Mouse (Mus musculus): ENCODE measurements around the gene Aldob. TPM values are rescaled to one million over a fixed set of nuclear protein-coding genes. Genes with fewer than 3 reads are reported as not detected.

Aldob gene
- polyA plus RNA-seq, 1 experiment = not detected

GRCm38 (mm10) chr4:49558181-49558580 is 8.8 kb upstream of the Aldob start:
- TF ChIP-seq POLR2A (IDR thresholded peaks at IDR 0.05; ENCODE audit: insufficient read depth, low read length) (no peak), EP300 (IDR thresholded peaks at IDR 0.05; ENCODE audit: insufficient read depth, low read depth, low read length) (no peak), CTCF (IDR thresholded peaks at IDR 0.05; ENCODE audit: low read depth, low read length) (no peak)

GRCm38 (mm10) chr4:49557375-49557774 is 8.0 kb upstream of the Aldob start:
- TF ChIP-seq EP300 (IDR thresholded peaks at IDR 0.05; ENCODE audit: insufficient read depth, low read depth, low read length) (no peak), CTCF (IDR thresholded peaks at IDR 0.05; ENCODE audit: low read depth, low read length) (no peak), POLR2A (IDR thresholded peaks at IDR 0.05; ENCODE audit: insufficient read depth, low read length) (no peak)
- H3K27ac ChIP-seq (ENCODE audit: insufficient read depth, low read length) = no peak overlapping the region
- no peaks in the 10 kb centered on the region for H3K27me3 ChIP-seq (ENCODE audit: control insufficient read depth, insufficient read depth, low read length, poor library complexity, severe bottlenecking)
- no peak overlapping the region for H3K4me3 ChIP-seq (ENCODE audit: low read depth, low read length)
- no peak overlapping the region for H3K9ac ChIP-seq (ENCODE audit: low read depth, poor library complexity, severe bottlenecking)
- H3K4me1 ChIP-seq (ENCODE audit: control insufficient read depth, insufficient read depth, low read length) = no peaks in the 10 kb centered on the region
- H3K36me3 ChIP-seq (ENCODE audit: control insufficient read depth, insufficient read depth, low read length, poor library complexity, severe bottlenecking) = no peaks in the 10 kb centered on the region
- H3K9me3 ChIP-seq (replicated peaks; ENCODE audit: control insufficient read depth, insufficient read depth, low read length, poor library complexity, severe bottlenecking) = no peaks in the 10 kb centered on the region

More at GRCm38 (mm10) chr4:49558181-49558580, 8.8 kb upstream of the Aldob start:
- Histone ChIP-seq H3K9ac (ENCODE audit: low read depth, poor library complexity, severe bottlenecking) (no peak overlapping the region), H3K4me1 (ENCODE audit: control insufficient read depth, insufficient read depth, low read length) (no peaks in the 10 kb centered on the region), H3K36me3 (ENCODE audit: control insufficient read depth, insufficient read depth, low read length, poor library complexity, severe bottlenecking) (no peaks in the 10 kb centered on the region), H3K27me3 (ENCODE audit: control insufficient read depth, insufficient read depth, low read length, poor library complexity, severe bottlenecking) (no peaks in the 10 kb centered on the region), H3K4me3 (ENCODE audit: low read depth, low read length) (no peak overlapping the region), H3K9me3 (replicated peaks; ENCODE audit: control insufficient read depth, insufficient read depth, low read length, poor library complexity, severe bottlenecking) (no peaks in the 10 kb centered on the region), H3K27ac (ENCODE audit: insufficient read depth, low read length) (no peak overlapping the region)

- Histone ChIP-seq H3K9ac (ENCODE audit: low read depth, poor library complexity, severe bottlenecking) (no peak overlapping the region), H3K27me3 (ENCODE audit: control insufficient read depth, insufficient read depth, low read length, poor library complexity, severe bottlenecking) (no peaks in the 10 kb centered on the region), H3K27ac (ENCODE audit: insufficient read depth, low read length) (no peak overlapping the region), H3K36me3 (ENCODE audit: control insufficient read depth, insufficient read depth, low read length, poor library complexity, severe bottlenecking) (no peaks in the 10 kb centered on the region), H3K4me3 (ENCODE audit: low read depth, low read length) (no peak overlapping the region), H3K4me1 (ENCODE audit: control insufficient read depth, insufficient read depth, low read length) (no peaks in the 10 kb centered on the region), H3K9me3 (replicated peaks; ENCODE audit: control insufficient read depth, insufficient read depth, low read length, poor library complexity, severe bottlenecking) (no peaks in the 10 kb centered on the region)
- TF ChIP-seq EP300 (IDR thresholded peaks at IDR 0.05; ENCODE audit: insufficient read depth, low read depth, low read length) (no peak), POLR2A (IDR thresholded peaks at IDR 0.05; ENCODE audit: insufficient read depth, low read length) (no peak), CTCF (IDR thresholded peaks at IDR 0.05; ENCODE audit: low read depth, low read length) (no peak)
Observed at GRCm38 (mm10) chr4:49553380-49553779, 4.0 kb upstream of the Aldob start.

GRCm38 (mm10) chr4:49547544-49548219 is 1.7 kb downstream of the Aldob start:
- Histone ChIP-seq H3K27ac (ENCODE audit: insufficient read depth, low read length) (no peak overlapping the region), H3K36me3 (ENCODE audit: control insufficient read depth, insufficient read depth, low read length, poor library complexity, severe bottlenecking) (no peaks in the 10 kb centered on the region), H3K9me3 (replicated peaks; ENCODE audit: control insufficient read depth, insufficient read depth, low read length, poor library complexity, severe bottlenecking) (no peaks in the 10 kb centered on the region), H3K9ac (ENCODE audit: low read depth, poor library complexity, severe bottlenecking) (no peak overlapping the region), H3K4me3 (ENCODE audit: low read depth, low read length) (no peak overlapping the region), H3K4me1 (ENCODE audit: control insufficient read depth, insufficient read depth, low read length) (no peaks in the 10 kb centered on the region), H3K27me3 (ENCODE audit: control insufficient read depth, insufficient read depth, low read length, poor library complexity, severe bottlenecking) (no peaks in the 10 kb centered on the region)
- TF ChIP-seq CTCF (IDR thresholded peaks at IDR 0.05; ENCODE audit: low read depth, low read length) = no peak
- TF ChIP-seq POLR2A (IDR thresholded peaks at IDR 0.05; ENCODE audit: insufficient read depth, low read length) = no peak
- no peak for TF ChIP-seq EP300 (IDR thresholded peaks at IDR 0.05; ENCODE audit: insufficient read depth, low read depth, low read length)

- Histone ChIP-seq H3K9me3 (replicated peaks; ENCODE audit: control insufficient read depth, insufficient read depth, low read length, poor library complexity, severe bottlenecking) (no peaks in the 10 kb centered on the region), H3K36me3 (ENCODE audit: control insufficient read depth, insufficient read depth, low read length, poor library complexity, severe bottlenecking) (no peaks in the 10 kb centered on the region), H3K9ac (ENCODE audit: low read depth, poor library complexity, severe bottlenecking) (no peak overlapping the region), H3K4me3 (ENCODE audit: low read depth, low read length) (no peak overlapping the region), H3K27me3 (ENCODE audit: control insufficient read depth, insufficient read depth, low read length, poor library complexity, severe bottlenecking) (no peaks in the 10 kb centered on the region), H3K27ac (ENCODE audit: insufficient read depth, low read length) (no peak overlapping the region), H3K4me1 (ENCODE audit: control insufficient read depth, insufficient read depth, low read length) (no peaks in the 10 kb centered on the region)
- no peak for TF ChIP-seq POLR2A (IDR thresholded peaks at IDR 0.05; ENCODE audit: insufficient read depth, low read length)
- no peak for TF ChIP-seq EP300 (IDR thresholded peaks at IDR 0.05; ENCODE audit: insufficient read depth, low read depth, low read length)
- TF ChIP-seq CTCF (IDR thresholded peaks at IDR 0.05; ENCODE audit: low read depth, low read length) = no peak
Observed at GRCm38 (mm10) chr4:49546873-49547543, 2.3 kb downstream of the Aldob start.

GRCm38 (mm10) chr4:49546026-49546425 is 3.3 kb downstream of the Aldob start:
- Histone ChIP-seq H3K4me1 (ENCODE audit: control insufficient read depth, insufficient read depth, low read length) (no peaks in the 10 kb centered on the region), H3K27ac (ENCODE audit: insufficient read depth, low read length) (no peak overlapping the region), H3K9me3 (replicated peaks; ENCODE audit: control insufficient read depth, insufficient read depth, low read length, poor library complexity, severe bottlenecking) (no peaks in the 10 kb centered on the region), H3K9ac (ENCODE audit: low read depth, poor library complexity, severe bottlenecking) (no peak overlapping the region), H3K36me3 (ENCODE audit: control insufficient read depth, insufficient read depth, low read length, poor library complexity, severe bottlenecking) (no peaks in the 10 kb centered on the region), H3K27me3 (ENCODE audit: control insufficient read depth, insufficient read depth, low read length, poor library complexity, severe bottlenecking) (no peaks in the 10 kb centered on the region), H3K4me3 (ENCODE audit: low read depth, low read length) (no peak overlapping the region)
- TF ChIP-seq CTCF (IDR thresholded peaks at IDR 0.05; ENCODE audit: low read depth, low read length) (no peak), POLR2A (IDR thresholded peaks at IDR 0.05; ENCODE audit: insufficient read depth, low read length) (no peak), EP300 (IDR thresholded peaks at IDR 0.05; ENCODE audit: insufficient read depth, low read depth, low read length) (no peak)
